Mouse (Mus musculus) brain, embryonic 14.5 days (tissue): Measurements from ENCODE around the gene Hmgb2.

ENCODE experiments used
- CTCF ChIP-seq: fragments of 200-500 bp; IDR thresholded peaks from 2 replicates; pipeline ENCODE4 v1.5.1; 2012; ENCODE audit warnings: inconsistent platforms, mild to moderate bottlenecking, moderate library complexity, borderline replicate concordance; ENCODE audit not compliant: insufficient read depth, insufficient read length; ENCODE audit errors: extremely low read depth
- POLR2A ChIP-seq: fragments of 200-500 bp; IDR thresholded peaks from 2 replicates; pipeline ENCODE4 v1.6.1; 2012; ENCODE audit warnings: mild to moderate bottlenecking, inconsistent platforms, borderline replicate concordance; ENCODE audit not compliant: poor library complexity, insufficient read depth, insufficient read length, severe bottlenecking; ENCODE audit errors: extremely low read depth

DNA sequence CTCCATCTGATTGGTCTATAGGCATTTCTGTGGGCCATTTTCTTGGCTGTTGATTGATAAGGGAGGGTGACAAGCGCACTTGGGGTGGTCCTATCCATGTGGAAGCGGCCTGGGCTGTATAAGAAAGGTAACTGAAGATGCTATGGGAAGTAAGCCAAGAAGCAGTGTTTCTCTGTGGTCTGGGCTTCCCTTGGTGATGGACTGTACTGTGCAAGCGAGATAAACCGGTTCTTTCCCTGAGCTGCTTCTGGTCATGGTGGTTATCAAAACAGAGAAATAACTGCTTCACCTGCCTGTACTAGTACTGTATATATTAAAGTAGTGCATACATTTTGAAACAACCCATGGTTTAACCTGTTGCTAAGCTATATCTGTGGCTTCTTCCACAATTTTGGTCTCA, 19.8 kb upstream of the Hmgb2 start:
- TF ChIP-seq CTCF (no peak), POLR2A (no peak)
